Mouse (Mus musculus): Measurements from ENCODE around the gene Mab21l2.

Mab21l2 gene

DNA sequence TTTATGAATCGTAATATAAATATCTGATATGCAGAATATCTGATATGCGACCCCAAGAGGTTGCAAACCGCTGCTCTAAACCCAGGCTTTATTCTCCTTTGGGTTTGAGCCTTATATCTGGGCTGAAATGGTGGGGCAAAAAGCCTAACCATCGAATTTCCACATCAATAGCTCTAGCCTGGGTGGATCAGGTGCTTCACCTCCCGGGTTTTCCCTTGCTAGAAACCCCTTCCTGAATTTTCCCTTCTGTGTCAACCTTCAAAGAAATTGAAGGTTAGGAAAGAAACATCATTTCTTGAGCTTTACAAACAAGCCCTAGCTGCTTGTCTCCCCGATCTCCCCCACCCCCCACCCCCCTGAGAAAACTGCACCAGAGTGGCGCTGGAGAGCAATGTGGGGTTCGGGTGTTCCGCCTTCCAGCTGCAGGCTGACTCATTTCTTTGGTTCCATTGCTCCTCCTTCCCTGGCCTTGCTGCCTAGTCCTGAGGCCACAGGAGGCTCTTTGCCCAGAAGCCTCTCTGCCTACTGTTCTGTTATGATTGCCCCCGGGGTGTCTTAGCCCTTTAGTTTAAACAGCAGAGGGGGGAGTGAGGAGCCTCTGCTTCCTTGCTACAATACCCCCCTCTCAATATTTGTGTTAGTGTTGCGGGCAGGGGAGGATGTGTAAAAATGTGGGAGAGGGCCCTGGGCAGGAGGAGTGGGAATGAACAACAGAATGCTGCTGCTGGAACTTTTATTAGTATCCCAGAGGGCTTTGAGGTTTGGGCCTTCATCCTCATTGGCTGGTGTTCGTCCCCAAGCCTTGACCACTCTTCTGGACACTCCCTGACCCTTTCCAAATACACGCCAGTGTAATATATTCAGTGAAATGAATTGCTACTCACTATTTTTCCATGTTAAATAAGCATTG, 9.5 kb downstream of the Mab21l2 start:
- DNase-seq: no peak

DNA sequence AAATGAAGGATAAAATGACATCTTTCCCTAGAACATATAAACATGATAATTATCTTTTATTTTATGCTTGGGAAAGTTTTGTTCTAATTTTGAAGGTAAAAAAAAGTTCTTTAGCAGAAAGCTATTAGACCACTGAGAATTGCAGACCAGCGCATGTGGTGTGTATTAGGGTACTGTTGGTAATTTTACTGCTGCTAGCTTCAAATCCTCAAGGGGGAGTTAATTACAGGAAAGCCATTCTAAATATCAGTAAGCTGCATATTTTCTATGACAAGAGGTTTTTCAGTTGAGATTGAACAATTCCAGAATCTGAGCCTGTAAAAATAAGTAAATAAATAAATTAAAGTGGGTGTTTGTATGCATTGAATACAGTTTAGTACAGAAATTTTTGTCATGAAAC, 11.7 kb downstream of the Mab21l2 start:
- DNase-seq: no peak

DNA sequence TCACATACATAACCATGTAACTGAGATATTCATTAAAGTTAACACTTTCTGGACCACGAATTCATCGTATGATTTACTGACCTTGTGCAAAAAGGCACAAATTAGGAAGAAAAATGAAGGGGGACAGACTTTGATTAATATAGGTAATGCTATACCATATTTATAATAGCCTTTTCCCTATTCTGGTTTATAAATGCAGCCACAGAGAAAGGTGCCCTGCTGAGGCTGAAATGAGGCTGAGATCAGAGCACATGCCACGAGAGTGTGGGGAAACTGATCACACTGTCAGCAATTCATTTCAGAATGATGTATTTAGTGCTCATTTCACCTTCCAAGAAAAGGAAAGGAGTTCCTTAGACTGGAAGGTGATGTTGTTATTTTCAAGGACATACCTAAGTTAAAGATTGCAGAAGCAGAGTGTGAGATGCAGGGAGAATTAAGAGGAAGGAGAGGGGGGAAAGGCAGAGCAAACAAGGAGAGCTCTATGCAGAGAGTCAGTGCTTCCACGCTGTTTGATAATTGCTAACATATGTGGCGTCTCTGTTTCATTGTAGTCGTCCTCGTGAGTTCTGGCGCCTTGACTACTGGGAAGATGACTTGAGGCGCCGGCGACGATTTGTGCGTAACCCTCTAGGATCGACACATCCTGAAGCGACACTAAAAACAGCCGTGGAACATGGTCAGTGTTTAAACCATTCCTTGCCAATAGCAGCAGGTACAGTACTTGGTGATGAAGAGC, 16.7 kb downstream of the Mab21l2 start:
- no peak for DNase-seq

DNA sequence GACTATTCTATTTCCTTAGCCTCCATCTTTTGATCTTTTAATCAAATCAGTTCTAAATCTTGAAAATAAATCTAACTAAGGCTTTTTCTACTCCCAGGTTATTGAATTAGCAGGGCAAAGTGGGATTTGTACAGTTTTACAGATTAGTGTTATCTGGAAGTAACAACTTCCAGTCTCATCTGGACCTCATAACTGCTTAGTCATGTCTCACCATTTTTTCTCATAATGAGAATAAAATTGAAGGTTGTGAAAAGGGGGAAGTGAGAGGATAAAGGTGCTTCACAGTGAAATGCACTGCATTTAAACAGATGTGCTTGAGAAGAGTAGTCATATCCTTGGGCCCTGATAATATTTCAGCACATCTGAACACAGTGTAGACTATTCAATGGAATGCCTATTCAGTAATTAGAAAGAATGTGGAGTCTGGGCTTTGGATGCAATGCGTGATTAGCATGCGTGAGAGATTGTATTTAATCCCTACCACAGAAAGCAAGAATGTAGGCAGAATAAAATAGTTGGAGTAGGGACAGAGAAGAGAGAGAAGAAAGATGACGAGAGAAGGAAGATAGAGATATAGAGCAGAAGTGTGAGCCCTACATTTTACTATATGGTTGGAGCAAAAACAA, 25.4 kb downstream of the Mab21l2 start:
- no peak for DNase-seq

DNA sequence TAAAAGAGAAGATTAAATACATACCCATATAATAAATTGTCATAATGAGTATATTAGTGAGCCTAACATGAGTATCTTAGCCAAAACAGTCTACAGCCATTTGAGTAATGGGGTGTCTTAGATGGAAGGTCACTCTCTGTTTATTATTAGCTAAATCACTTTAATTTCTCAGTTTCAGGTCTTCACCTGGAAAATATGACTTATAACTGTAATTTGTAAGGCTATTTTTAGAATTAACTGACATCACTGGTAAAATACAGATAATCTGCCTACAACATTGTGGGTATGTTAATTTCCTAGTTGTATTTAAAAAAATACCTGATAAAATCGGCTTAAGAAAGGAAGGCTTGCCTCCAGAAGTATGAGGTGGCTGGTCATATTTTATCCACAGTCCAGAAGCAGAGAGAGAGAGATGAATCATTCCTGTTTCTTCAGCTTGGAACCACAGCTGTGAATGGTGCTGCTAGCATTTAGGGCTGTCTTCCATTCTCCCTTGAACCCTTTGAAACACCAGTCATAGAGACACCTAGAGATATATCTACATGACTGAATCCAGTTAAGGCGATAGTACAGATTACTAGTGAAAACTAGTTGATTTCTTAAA, 29.8 kb downstream of the Mab21l2 start:
- no peak for DNase-seq

DNA sequence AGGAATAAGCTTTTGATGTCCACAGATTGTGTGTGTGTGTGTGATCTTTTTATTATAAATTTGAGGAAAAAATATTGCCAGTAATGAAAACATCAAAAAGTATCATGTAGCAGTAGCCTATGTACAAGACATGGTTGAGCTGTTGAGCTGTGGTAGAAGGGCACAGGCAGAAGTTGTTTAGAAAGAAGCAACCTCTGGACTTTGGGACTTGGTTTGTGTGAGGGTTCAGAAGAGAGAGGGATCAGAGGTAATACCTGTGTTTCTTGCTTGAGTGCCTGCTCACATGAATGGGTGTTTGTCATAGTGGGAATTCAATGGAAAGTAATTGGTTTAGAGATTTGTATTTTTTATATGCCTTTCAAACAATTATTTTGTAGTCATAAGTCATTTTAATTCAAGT, 47.8 kb downstream of the Mab21l2 start:
- DNase-seq: no peak

Data from thymus, postnatal 36 days (tissue).